Mouse (Mus musculus) C2C12 (cell line): Measurements from ENCODE around the gene Fau.

ENCODE experiments used
- CTCF ChIP-seq: IDR thresholded peaks from one replicate; pipeline ENCODE4 v1.5.1; 2011; ENCODE audit not compliant: control insufficient read depth, insufficient read depth, insufficient read length
- MAX ChIP-seq: IDR thresholded peaks from one replicate; pipeline ENCODE4 v1.6.1; 2011; ENCODE audit warnings: mild to moderate bottlenecking, control low read depth
- USF1 ChIP-seq: IDR thresholded peaks from one replicate; pipeline ENCODE4 v1.6.1; 2011; ENCODE audit warnings: low read depth, mild to moderate bottlenecking, control low read depth, moderate library complexity

DNA sequence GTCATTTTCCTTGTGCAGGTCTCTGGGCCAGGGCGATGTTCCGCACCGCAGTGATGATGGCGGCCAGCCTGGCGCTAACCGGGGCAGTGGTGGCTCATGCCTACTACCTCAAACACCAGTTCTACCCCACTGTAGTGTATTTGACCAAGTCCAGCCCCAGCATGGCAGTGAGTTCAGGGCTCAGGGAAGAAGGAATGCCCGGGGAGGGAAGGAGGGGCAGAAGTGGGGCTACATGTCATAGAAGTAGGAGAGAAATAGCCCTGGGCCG, 9.8 kb upstream of the Fau start:
- TF ChIP-seq CTCF = no peak
- no peak for TF ChIP-seq USF1
- TF ChIP-seq MAX = no peak
